In the genomic region with DNA sequence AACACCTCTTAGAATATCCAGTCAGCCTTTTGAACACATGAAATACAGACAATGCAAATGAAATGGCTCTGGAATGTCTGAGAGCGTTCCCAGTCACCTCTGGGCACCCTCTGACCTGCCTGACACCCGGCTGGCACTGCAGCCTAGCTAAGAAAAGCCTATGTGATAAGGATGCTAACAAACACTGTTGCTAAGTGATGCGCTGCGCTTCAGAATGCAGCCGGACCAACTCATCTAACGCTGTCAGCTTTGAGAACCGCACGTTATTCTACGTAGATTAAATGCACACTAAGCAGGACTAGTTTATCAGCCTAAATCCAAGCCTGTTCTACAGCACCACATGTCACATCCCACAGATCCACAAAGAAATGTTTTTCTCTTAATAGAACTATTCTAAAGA, we compare ENCODE assay signal across 17 mouse cellular contexts. TPM values are rescaled to one million over a fixed set of nuclear protein-coding genes. Genes with fewer than 3 reads are reported as not detected.
DNase-seq lines count a peak whose midpoint lies in the region; ATAC-seq and TF ChIP-seq lines count a peak whose summit lies in the region.
"Had no signal": no experiment of that assay in that cellular context is flagged by ENCODE, and none has a peak within 500 bp of the region (broad histone marks: within the 10 kb centered on the region; RNA-seq: fewer than 3 reads in every experiment).

No protein-coding gene starts in this region.

- no peaks in the 10 kb centered on the region for H3K27me3 ChIP-seq in hindbrain, embryonic 13.5 days
- H3K27me3 ChIP-seq in hindbrain, embryonic 16.5 days (replicated peaks; ENCODE audit: control insufficient read depth, insufficient read depth, low read length) = no peaks in the 10 kb centered on the region
- H3K27me3 ChIP-seq in intestine, embryonic 15.5 days (replicated peaks) = no peaks in the 10 kb centered on the region
- H3K27me3 ChIP-seq: embryonic facial prominence, embryonic 15.5 days; limb, embryonic 15.5 days had no signal

- TF ChIP-seq CTCF in brain, embryonic 14.5 days (IDR thresholded peaks at IDR 0.05; ENCODE audit: borderline replicate concordance, extremely low read depth, insufficient read depth, insufficient read length) = no peak

- no peaks in the 10 kb centered on the region for H3K9me3 ChIP-seq in hindbrain, embryonic 13.5 days
- H3K9me3 ChIP-seq in hindbrain, embryonic 16.5 days (ENCODE audit: control insufficient read depth, low read length) = no peaks in the 10 kb centered on the region
- no peaks in the 10 kb centered on the region; the same call in 1 of the 2 replicates for H3K9me3 ChIP-seq in intestine, embryonic 15.5 days
- H3K9me3 ChIP-seq: embryonic facial prominence, embryonic 15.5 days; limb, embryonic 15.5 days had no signal

- peak; percentile 13 for DNase-seq in brain, embryonic 14.5 days (ENCODE audit: low read depth)
- DNase-seq in heart, adult 9 months (ENCODE audit: low spot score in 2 of 2) = peak; percentile 48 to 65
- DNase-seq in heart, postnatal 25 days (ENCODE audit: low spot score) = peak; percentile 32
- DNase-seq in left cerebral cortex, adult 11 months (ENCODE audit: low spot score) = no peak
- DNase-seq in urinary bladder, adult 2 months (ENCODE audit: low spot score) = no peak
- DNase-seq: adrenal gland, adult 8-10 months; cerebellum, postnatal 10 days; gastrocnemius, adult 2 months; kidney, postnatal 10 days; spleen, adult 18-20 months had no signal

- no peak for ATAC-seq in hindbrain, embryonic 13.5 days (ENCODE audit: low FRiP score)
- no peak for ATAC-seq in hindbrain, embryonic 16.5 days
- ATAC-seq in intestine, embryonic 15.5 days = no peak
- ATAC-seq: forebrain, embryonic 14.5 days had no signal

- H3K4me3 ChIP-seq in hindbrain, embryonic 13.5 days = no peak overlapping the region
- no peak overlapping the region for H3K4me3 ChIP-seq in hindbrain, embryonic 16.5 days (ENCODE audit: low read length)
- no peak overlapping the region for H3K4me3 ChIP-seq in intestine, embryonic 15.5 days (replicated peaks)
- H3K4me3 ChIP-seq: embryonic facial prominence, embryonic 15.5 days; gastrocnemius, adult 2 months; left cerebral cortex, adult 2 months; limb, embryonic 15.5 days had no signal

- H3K27ac ChIP-seq in hindbrain, embryonic 13.5 days = no peak overlapping the region
- H3K27ac ChIP-seq in hindbrain, embryonic 16.5 days (ENCODE audit: low read depth, low read length) = no peak overlapping the region
- no peak overlapping the region for H3K27ac ChIP-seq in intestine, embryonic 15.5 days
- H3K27ac ChIP-seq: embryonic facial prominence, embryonic 15.5 days; gastrocnemius, adult 2 months; left cerebral cortex, adult 2 months; limb, embryonic 15.5 days had no signal

- H3K36me3 ChIP-seq in hindbrain, embryonic 13.5 days = peaks cover 29% of the 10 kb centered on the region
- H3K36me3 ChIP-seq in hindbrain, embryonic 16.5 days (ENCODE audit: control insufficient read depth, insufficient read depth, low read length) = peaks cover 6% of the 10 kb centered on the region
- H3K36me3 ChIP-seq in intestine, embryonic 15.5 days = peaks cover 4% of the 10 kb centered on the region; the same call in 1 of the 2 replicates

- TF ChIP-seq POLR2A in brain, embryonic 14.5 days (IDR thresholded peaks at IDR 0.05; ENCODE audit: borderline replicate concordance, extremely low read depth, insufficient read depth, insufficient read length, poor library complexity, severe bottlenecking) = no peak

- H3K4me1 ChIP-seq in hindbrain, embryonic 13.5 days (replicated peaks) = peaks cover 15% of the 10 kb centered on the region
- H3K4me1 ChIP-seq in hindbrain, embryonic 16.5 days (ENCODE audit: control insufficient read depth, insufficient read depth, low read depth, low read length) = peaks cover 3% of the 10 kb centered on the region; the same call in 1 of the 2 replicates
- H3K4me1 ChIP-seq in intestine, embryonic 15.5 days (replicated peaks) = peaks cover 7% of the 10 kb centered on the region; the same call in 1 of the 2 replicates

- H3K4me2 ChIP-seq in hindbrain, embryonic 13.5 days = no peak overlapping the region
- H3K4me2 ChIP-seq in hindbrain, embryonic 16.5 days (ENCODE audit: low read length) = no peak overlapping the region
- no peak overlapping the region for H3K4me2 ChIP-seq in intestine, embryonic 15.5 days (replicated peaks)
- H3K4me2 ChIP-seq: embryonic facial prominence, embryonic 15.5 days; limb, embryonic 15.5 days had no signal

- intact Hi-C loops in heart, postnatal 25 days (cut with DNase I) = no loop called here

- 28% methylated on average over 9 of the region's 9 CpGs for WGBS in hindbrain, embryonic 13.5 days
- 28% methylated on average over 9 of the region's 9 CpGs for WGBS in hindbrain, embryonic 16.5 days
- WGBS in intestine, embryonic 15.5 days = 66% methylated on average over 9 of the region's 9 CpGs

- peak overlapping the region; percentile 49; the same call in 1 of the 2 replicates for H3K9ac ChIP-seq in hindbrain, embryonic 13.5 days
- no peak overlapping the region for H3K9ac ChIP-seq in hindbrain, embryonic 16.5 days (ENCODE audit: low read depth, low read length)
- H3K9ac ChIP-seq in intestine, embryonic 15.5 days = no peak overlapping the region
- H3K9ac ChIP-seq: embryonic facial prominence, embryonic 15.5 days; limb, embryonic 15.5 days had no signal

RNA-seq across cellular contexts. Expression of a gene that starts 11.9 kb away (rescaled TPM):
- 74.1 and 77.0 TPM in 2 replicates for polyA plus RNA-seq in hindbrain, embryonic 13.5 days (2015; fragmentation: Nextera tagmentation; extraction: Ambion mirVana)
- 61.2 and 62.0 TPM in 2 replicates for polyA plus RNA-seq in hindbrain, embryonic 16.5 days (2015; fragmentation: Nextera tagmentation; extraction: Ambion mirVana)
- 48.5 and 48.9 TPM in 2 replicates for polyA plus RNA-seq in brain, embryonic 14.5 days (2012; rRNA removed)
- 10 to 100 TPM; 50.2 to 54.3 TPM for total RNA-seq in heart, postnatal 25 days (2021)
- 61.9 and 62.9 TPM in 2 replicates for polyA plus RNA-seq in intestine, embryonic 15.5 days (2015; fragmentation: Nextera tagmentation; extraction: Ambion mirVana)
- 27.1 and 33.8 TPM in 2 replicates for polyA plus RNA-seq in urinary bladder, adult 2 months (2012; rRNA removed)

RNA-seq across cellular contexts. Expression of a gene that starts 26.1 kb away (rescaled TPM):
- polyA plus RNA-seq in hindbrain, embryonic 13.5 days (2015; fragmentation: Nextera tagmentation; extraction: Ambion mirVana) = 399 and 409 TPM in 2 replicates
- 331 and 360 TPM in 2 replicates for polyA plus RNA-seq in hindbrain, embryonic 16.5 days (2015; fragmentation: Nextera tagmentation; extraction: Ambion mirVana)
- 299 and 350 TPM in 2 replicates for polyA plus RNA-seq in brain, embryonic 14.5 days (2012; rRNA removed)
- total RNA-seq in heart, postnatal 25 days (2021) = 100 to 1,000 TPM; 338 to 361 TPM
- 483 and 535 TPM in 2 replicates for polyA plus RNA-seq in intestine, embryonic 15.5 days (2015; fragmentation: Nextera tagmentation; extraction: Ambion mirVana)
- 217 and 252 TPM in 2 replicates for polyA plus RNA-seq in urinary bladder, adult 2 months (2012; rRNA removed)

Comparison
In these comparisons a context has a peak if more than half of its experiments do, and no peak if none do; other contexts are left out.
1. DNase-seq: peak in brain, embryonic 14.5 days (single experiment), heart, adult 9 months (2 of 2) and heart, postnatal 25 days (single experiment); none in left cerebral cortex, adult 11 months (single experiment) and urinary bladder, adult 2 months (single experiment).